Mouse (Mus musculus) thymus, postnatal 14 days (tissue): Measurements from ENCODE around the gene Eif5b.
"Not testable (repeated sequence)": the region's sequence is repeated elsewhere in the genome, so short reads cannot be mapped to it uniquely, and the experiment has no call there.

Experiments used
- DNase-seq: peaks from one replicate; pipeline ENCODE4 v3.0.0; 2021

Gene Eif5b

DNA sequence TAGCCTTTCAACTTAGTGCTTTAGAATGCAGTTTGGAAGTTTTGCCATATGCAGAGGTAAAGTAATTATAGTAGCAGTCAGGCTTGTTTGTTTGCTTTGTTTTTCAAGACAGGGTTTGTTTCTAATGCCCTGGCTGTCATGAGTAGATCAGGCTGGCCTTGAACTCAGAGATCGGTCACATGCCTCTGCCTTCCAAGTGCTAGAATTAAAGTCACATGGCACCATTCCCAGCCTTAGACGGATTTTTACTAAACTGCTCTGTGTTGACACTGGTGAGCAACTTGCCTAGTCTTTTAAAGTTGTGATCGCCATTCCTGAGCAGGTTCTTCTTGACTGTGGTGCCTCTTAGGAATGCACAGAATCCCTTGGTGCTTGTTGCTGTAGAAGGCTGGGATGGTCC is 8.9 kb downstream of the Eif5b start:
- DNase-seq: no peak

- DNase-seq: no peak
Measured at GRCm38 (mm10) chr1:38011647-38012046, 13.8 kb downstream of the Eif5b start.

DNA sequence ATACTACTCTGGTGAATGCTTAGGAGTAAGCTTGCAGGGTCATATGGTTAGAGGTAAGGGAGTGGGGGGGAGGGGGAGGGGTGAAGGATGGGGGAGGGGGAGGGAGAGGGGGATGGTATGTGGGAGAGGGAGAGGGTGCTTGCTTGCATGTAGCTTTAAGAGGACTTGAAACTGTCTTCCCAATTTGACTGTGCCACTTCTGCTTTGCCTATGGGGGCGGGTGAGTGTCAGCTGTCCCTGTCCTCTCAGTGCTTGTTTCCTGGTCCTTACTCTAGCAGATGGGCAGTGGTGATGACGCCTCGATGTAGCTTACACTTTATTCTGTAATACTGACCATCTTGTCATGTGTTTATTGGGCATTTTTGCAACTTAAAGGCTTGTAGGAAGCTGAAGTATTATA is 14.3 kb downstream of the Eif5b start:
- no peak for DNase-seq

GRCm38 (mm10) chr1:38012509-38012908 is 14.7 kb downstream of the Eif5b start:
- no peak for DNase-seq

GRCm38 (mm10) chr1:38014551-38015203 is 16.9 kb downstream of the Eif5b start:
- no peak for DNase-seq

GRCm38 (mm10) chr1:38027301-38027700 is 29.5 kb downstream of the Eif5b start:
- DNase-seq: no peak

- no peak for DNase-seq
Measured at GRCm38 (mm10) chr1:38031391-38031790, 33.6 kb downstream of the Eif5b start.

- DNase-seq: no peak
Measured at GRCm38 (mm10) chr1:38035521-38035920, 37.7 kb downstream of the Eif5b start.

DNA sequence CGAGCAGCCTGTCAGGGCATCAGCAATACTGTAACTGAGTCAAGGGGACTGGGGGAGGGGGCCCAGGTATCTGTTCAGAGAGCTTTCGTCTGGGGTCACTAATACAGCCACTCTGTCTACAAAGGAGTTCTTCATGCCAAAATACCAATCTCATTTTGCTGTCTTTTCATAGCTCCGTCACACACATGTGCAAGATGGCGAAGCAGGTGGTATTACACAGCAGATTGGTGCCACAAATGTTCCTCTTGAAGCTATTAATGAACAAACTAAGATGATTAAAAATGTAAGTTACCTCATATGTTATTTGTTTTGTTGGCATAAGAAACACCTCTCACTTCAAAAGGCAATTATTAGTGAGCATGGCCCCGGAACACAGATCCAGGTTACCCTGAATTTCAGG is 39.6 kb downstream of the Eif5b start:
- DNase-seq: no peak

DNA sequence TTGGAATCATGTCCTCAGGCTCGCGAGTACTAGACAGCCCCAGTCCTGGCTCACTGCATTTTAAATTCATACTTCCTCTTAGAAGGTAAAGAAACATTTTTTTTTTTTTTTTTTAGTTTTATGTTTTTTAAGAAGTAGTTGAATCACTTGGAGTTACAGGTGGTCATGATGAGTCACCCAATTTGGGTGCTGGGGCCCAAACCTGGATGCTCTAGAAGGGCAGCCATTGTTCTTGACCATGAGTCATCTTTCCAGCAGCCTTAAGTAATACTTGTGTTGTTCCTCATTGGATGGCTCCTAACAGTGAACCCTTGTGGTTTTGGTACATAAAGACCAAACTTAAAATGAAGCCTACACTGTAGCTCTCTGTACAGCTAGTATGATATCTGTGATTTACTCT is 41.1 kb downstream of the Eif5b start:
- no peak for DNase-seq

- DNase-seq: no peak
Measured at GRCm38 (mm10) chr1:38048121-38048520, 50.3 kb downstream of the Eif5b start.

GRCm38 (mm10) chr1:38049562-38049961 is 51.8 kb downstream of the Eif5b start:
- no peak for DNase-seq

DNA sequence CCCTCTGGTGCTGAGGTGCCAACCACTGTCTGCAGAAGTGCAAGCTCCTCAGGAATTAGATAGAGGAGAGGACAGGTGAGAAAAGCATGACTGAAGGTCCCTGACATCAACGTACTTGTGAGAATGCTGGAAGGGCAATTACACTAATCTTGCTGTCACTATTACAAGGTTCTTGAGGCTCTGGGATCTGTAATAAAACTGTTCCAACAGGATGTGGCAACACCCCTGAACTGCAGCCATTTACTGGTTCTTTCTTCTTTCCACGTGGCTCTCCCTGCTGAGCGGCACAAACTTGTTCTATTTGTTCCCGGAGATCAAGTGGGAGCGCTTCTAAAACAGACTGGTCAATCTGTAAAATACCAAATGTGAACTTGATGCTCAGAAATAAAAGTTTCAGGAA is 57.4 kb downstream of the Eif5b start:
- DNase-seq: no peak

GRCm38 (mm10) chr1:38058417-38058816 is 60.6 kb downstream of the Eif5b start:
- no peak for DNase-seq

GRCm38 (mm10) chr1:38062156-38062555 is 64.3 kb downstream of the Eif5b start:
- DNase-seq: not testable (repeated sequence)

DNA sequence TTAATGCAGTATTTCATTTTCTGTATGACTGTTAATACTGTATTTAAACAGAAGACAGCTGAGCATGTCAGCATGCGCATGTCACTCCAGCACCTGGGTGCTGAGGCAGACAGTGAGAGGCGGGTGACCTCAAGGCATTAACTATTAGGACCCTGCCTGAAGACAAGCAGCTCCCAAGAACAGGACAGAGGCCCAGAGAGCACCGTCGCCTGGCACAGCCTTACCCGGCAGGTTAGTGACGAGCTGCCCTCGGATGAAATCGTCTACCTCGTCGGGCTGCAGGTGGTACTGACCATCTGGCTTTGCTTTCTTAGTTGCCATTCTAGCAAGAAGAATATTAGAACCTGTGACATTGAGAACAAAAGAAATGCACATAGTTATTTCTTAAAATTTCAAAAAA is 69.5 kb downstream of the Eif5b start:
- no peak for DNase-seq

DNA sequence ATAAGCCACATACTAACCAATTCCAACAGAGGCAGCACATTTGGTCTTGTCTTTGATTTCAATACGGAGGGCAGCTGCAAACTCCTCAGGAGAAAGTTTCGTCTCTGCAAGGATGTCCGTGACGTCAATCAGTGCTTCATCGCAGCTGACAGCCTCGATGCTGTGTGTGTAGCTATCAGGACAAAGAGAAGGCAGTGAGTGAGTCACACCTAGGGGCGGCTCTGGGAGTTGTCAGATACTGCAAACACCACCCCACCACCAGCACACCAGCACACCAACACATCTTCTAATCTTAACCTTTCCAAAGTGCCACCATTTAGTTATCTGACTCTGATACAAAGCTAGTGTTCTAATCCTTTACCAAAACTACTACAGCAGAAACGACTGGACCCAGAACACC is 73.5 kb downstream of the Eif5b start:
- DNase-seq: no peak

- DNase-seq: no peak
Measured at GRCm38 (mm10) chr1:38081316-38081715, 83.5 kb downstream of the Eif5b start.

DNA sequence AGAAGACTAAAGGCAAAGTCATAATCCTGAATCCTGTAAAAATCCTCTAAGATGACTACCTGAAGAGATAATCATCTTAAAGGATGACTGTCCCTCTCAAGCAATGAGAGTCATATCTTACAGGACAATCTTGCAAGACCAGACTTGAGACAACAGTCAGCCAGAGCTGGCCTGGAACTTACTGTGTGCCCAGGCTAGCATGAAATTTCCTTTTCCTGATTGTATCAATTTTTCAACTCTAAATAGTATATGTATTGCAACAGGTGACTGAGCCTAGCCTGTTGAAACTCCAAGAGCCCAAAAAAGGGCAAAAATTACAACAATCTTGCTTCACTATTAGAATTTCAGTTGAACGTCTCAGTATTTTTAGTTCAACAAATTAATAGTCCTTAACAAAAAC is 105.4 kb downstream of the Eif5b start:
- DNase-seq: no peak

- DNase-seq: no peak
Measured at GRCm38 (mm10) chr1:38103813-38104212, 106.0 kb downstream of the Eif5b start.
